Mouse (Mus musculus) left cerebral cortex, adult 2 months (tissue): ENCODE results near the gene Trak1. TPM values are rescaled to one million over a fixed set of nuclear protein-coding genes. Genes with fewer than 3 reads are reported as not detected.

Source experiments
- DNase-seq, 2 experiments: peaks; one replicate each; pipeline ENCODE4 v3.0.0; 2021 to 2022; ENCODE audit warnings: low spot score in 2 of 2, mixed read lengths in 1 of 2; ENCODE audit errors: extremely low spot score in 1 of 2
- H3K27ac ChIP-seq: fragments of 200-600 bp; 2 replicates; pipeline ENCODE4 v1.8.1; 2022
- H3K4me3 ChIP-seq: fragments of 200-600 bp; 2 replicates; pipeline ENCODE4 v1.8.1; 2022
- CTCF ChIP-seq: fragments of 200-600 bp; IDR thresholded peaks from 2 replicates; pipeline ENCODE4 v1.8.1; 2022; ENCODE audit warnings: antibody characterized with exemption, mild to moderate bottlenecking, moderate library complexity
- intact Hi-C: fragments of 180-260 bp; cut with DNase I; formaldehyde crosslinking; loops from one replicate; pipeline ENCODE4 v1.15.1; 2025
- total RNA-seq, 2 experiments: library from RNA; stranded (reverse); gene quantifications; 2 replicates each; pipeline ENCODE4 v1.2.3; 2021

The Trak1 gene
- total RNA-seq, 2 experiments from 2014 or later, result 247 to 298 TPM

DNA sequence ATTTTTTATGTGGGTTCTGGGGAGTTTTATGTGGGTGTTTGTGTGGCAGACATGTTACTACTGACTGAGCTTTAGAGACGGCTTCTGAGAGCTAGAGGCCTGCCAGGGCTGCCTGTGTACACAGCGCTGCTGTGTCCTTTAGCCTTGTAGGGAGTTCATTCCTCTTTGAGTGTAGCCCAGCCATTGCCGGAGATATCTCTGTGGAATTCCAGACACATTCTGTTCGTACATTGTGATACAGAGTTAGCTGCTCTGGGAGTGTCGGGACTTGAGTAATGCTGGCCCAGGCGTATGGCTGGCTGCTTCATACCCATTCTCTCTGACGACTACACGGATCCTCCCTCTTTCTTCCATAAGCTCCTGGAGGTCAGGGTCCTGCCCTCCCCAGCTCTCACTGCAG, 31.9 kb downstream of the Trak1 start:
- DNase-seq, result no peak
- Histone ChIP-seq H3K4me3 (no peak overlapping the region), H3K27ac (no peak overlapping the region)
- no peak for TF ChIP-seq CTCF
- intact Hi-C loops, result no loop called here

GRCm38 (mm10) chr9:121330065-121330464, 32.8 kb downstream of the Trak1 start:
- intact Hi-C loops, result loop anchor here (2.0 kb wide), 1 partner anchor 13 kb away; no protein-coding TSS in a partner anchor
- no peak for TF ChIP-seq CTCF
- Histone ChIP-seq H3K27ac (no peak overlapping the region), H3K4me3 (no peak overlapping the region)
- no peak for DNase-seq

DNA sequence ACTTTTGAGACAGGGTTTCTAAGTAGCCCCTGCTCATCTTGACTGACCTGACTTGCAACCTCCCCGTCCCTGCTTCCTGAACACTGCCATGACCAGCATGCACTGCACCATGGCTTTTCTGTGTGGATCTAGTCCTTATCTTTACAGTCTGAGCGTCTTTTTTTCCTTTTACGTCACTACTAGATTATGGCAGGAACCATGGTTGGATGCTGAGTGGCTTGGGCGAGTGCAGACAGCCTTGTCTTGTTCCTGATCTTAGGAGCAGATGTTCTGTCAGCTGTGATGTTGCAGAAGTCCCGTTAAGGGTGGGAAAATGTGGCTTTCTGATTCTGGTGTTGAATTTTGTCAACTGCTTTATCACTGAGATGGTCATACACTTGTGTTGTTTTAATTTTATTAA, 34.1 kb downstream of the Trak1 start:
- intact Hi-C loops, result loop anchor here (2.0 kb wide), 1 partner anchor 15 kb away; no protein-coding TSS in a partner anchor
- DNase-seq, result no peak
- peak overlapping the region; percentile 61; the same call in 1 of the 2 replicates for H3K27ac ChIP-seq
- no peak for TF ChIP-seq CTCF
- no peak overlapping the region for H3K4me3 ChIP-seq

- intact Hi-C loops, result loop anchor here (2.0 kb wide), 2 partner anchors 15 to 35 kb away; no protein-coding TSS in a partner anchor
- peak overlapping the region; percentile 61 for H3K27ac ChIP-seq
- DNase-seq, result peak in 1 of 2 experiments; percentile 43
- TF ChIP-seq CTCF, result no peak
- H3K4me3 ChIP-seq, result no peak overlapping the region
These were observed 34.8 kb downstream of the Trak1 start for GRCm38 (mm10) chr9:121331878-121332630.

DNA sequence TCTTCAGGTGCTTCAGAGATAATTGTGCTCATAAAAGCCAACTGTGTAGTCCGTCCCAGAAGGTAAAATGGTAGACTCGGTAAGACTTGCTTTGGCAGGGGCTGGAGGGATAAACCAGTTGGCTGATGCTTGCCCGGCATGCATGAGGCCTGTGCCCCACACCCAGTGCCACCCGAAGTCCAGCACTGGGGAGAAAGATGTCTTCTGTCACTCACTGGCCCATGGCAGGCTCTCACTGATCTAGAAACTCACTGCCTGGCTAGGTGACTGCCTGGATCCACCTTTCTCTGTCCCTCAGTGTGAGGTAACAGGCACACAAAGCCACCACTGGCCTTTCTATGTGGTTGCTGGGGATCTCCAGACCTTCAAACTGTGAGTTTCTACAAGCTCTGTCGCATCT, 36.3 kb downstream of the Trak1 start:
- Histone ChIP-seq H3K27ac (no peak overlapping the region), H3K4me3 (no peak overlapping the region)
- intact Hi-C loops, result loop anchor here (2.0 kb wide), 1 partner anchor 33 kb away; no protein-coding TSS in a partner anchor
- no peak for TF ChIP-seq CTCF
- no peak for DNase-seq

DNA sequence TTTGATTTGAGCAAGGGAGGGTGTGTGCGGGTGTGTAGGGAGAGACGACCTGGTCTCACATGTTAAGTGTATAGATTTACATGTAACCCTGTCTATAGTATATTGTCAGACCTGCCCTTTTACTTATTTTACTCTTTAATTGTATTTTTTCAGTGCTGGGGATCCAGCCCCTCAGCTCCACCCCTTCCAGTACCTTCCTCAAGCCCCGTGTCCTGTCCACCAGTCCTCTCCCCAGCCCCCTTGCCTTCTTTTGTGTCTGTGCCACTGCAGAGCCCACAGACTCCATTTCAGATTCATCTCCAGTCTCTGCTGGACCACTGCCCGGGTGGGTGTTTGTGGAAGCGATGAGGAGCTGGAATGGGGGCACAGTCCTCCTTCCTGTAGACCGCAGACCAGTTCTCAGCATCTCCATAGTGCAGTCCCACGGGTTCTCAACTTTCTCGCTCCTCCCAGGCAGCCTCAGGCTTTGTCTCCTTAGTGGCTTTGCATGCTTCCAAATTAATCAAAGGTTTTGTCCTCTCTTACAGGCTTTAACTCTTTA, 37.1 kb downstream of the Trak1 start:
- intact Hi-C loops, result no loop called here
- Histone ChIP-seq H3K27ac (no peak overlapping the region), H3K4me3 (no peak overlapping the region)
- no peak for TF ChIP-seq CTCF
- DNase-seq, result no peak

GRCm38 (mm10) chr9:121335568-121335967, 38.3 kb downstream of the Trak1 start:
- Histone ChIP-seq H3K4me3 (no peak overlapping the region), H3K27ac (no peak overlapping the region; the same call in 1 of the 2 replicates)
- no peak for DNase-seq
- TF ChIP-seq CTCF, result no peak
- intact Hi-C loops, result no loop called here

DNA sequence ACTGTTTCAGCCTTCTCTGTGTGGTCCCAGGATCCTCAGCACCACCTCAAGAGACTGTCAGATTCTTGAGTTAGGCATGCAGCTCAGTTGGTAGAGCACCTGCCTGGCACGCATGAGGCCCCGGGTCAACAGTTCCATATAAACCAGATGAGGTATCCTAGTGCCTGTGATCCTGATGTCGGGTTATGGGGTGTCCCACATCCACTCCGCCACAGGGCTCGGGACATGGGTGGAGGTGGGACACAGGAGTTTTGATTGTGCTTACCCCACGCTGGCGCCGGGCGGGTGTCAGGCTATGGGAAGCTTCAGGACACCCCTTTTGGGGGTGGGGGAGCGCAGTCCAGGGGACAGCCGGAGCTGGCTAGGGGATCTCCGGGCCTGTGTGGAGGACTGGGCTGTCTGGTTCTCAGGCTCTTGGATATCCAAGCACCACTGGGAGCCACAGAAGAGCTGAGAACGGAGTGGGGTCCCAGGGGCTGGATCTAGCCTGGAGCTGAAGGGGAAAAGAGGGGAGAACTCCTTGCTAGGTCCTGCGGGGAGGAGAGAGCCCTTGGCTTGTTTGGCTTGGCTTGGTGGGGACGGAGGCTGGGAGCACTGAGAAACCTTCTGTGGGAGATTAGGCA, 39.1 kb downstream of the Trak1 start:
- intact Hi-C loops, result no loop called here
- no peak overlapping the region for H3K27ac ChIP-seq
- no peak for TF ChIP-seq CTCF
- no peak for DNase-seq
- H3K4me3 ChIP-seq, result no peak overlapping the region

DNA sequence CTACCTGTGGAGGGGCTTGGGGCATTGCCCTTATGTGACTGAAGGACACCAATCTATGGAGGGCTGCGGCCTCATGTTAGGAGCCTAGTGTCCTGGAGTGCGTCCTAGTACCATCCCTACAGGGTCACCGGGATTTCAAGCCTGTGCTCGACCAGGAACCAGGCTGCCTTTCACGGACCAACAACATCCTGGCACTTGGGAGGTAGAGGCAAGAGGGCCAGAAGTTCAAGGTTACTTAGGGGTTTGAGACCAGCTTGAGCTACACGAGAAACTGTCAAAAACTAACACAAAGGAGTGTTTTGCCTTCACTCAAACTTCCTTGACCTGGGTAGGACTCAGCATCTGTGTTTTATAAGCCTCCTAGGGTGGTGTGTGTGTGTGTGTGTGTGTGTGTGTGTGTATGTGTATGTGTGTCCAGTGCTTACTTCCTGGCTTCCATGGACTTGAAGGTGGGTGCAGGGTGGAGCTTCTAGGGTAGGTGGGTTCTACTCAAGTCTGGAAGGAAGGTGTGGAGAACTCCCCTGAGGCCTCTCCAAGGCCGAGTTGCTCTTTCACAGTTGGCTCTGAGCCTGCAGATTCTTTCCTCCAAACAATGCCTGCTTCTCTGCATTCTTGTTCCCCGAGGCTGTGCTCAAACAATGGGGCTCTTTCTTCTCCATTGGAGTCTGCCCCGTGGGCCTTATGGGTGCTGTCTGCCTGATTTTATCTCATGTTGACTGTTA, 40.1 kb downstream of the Trak1 start:
- Histone ChIP-seq H3K4me3 (no peak overlapping the region), H3K27ac (no peak overlapping the region)
- intact Hi-C loops, result no loop called here
- TF ChIP-seq CTCF, result no peak
- no peak for DNase-seq

- no peak for TF ChIP-seq CTCF
These were observed 40.6 kb downstream of the Trak1 start for GRCm38 (mm10) chr9:121337938-121338289.

GRCm38 (mm10) chr9:121341832-121342231, 44.5 kb downstream of the Trak1 start:
- intact Hi-C loops, result no loop called here
- DNase-seq, result no peak
- no peak overlapping the region for H3K4me3 ChIP-seq
- no peak for TF ChIP-seq CTCF
- H3K27ac ChIP-seq, result no peak overlapping the region

More at GRCm38 (mm10) chr9:121337938-121338289, 40.6 kb downstream of the Trak1 start:
- intact Hi-C loops, result no loop called here
- Histone ChIP-seq H3K27ac (no peak overlapping the region), H3K4me3 (no peak overlapping the region)
- DNase-seq, result no peak
